Mouse (Mus musculus) liver, postnatal 0 days (tissue): ENCODE data around the gene Add3.

Experiments used
- CTCF ChIP-seq: sonication (generic); IDR thresholded peaks from 2 replicates; pipeline ENCODE4 v1.5.1; 2016; ENCODE audit warnings: antibody characterized with exemption, low read depth
- EP300 ChIP-seq: IDR thresholded peaks from 2 replicates; pipeline ENCODE4 v1.6.1; 2016; ENCODE audit warnings: antibody characterized with exemption, low read depth, mild to moderate bottlenecking

DNA sequence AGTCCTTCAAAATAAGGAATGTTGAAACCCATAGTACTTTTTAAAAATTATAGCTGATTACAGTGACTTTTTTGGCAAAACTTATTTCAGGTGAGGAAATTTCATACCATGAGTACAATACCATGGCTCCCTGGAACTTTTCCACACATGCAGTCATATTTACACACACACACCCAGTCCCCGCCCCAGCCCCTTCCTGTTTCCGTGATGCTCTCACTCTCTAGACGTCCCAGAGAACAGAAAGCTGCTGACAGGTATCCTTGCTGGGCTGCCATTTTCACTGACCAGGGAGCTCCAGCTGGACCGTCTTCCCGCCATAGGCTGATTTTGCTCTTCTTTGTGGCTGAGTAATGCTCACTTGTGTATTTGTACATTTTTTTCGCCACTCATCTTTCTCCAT is 101.6 kb downstream of the Add3 start:
- TF ChIP-seq CTCF, result no peak
- no peak for TF ChIP-seq EP300
